Mouse (Mus musculus): Measurements from ENCODE around the gene Olfr69. TPM values are rescaled to one million over a fixed set of nuclear protein-coding genes. Genes with fewer than 3 reads are reported as not detected.

Olfr69 gene
- polyA plus RNA-seq (2014; fragmentation: Illumina TruSeq; extraction: RNeasy Lipid Tissue Mini Kit (QIAGEN cat#74804); ENCODE audit: low read depth, low replicate concordance) = not detected

GRCm38 (mm10) chr7:103771494-103771893 is at the start of gene Olfr69:
Gene Olfr69, minus strand, starts transcription at chr7:103771594.

GRCm38 (mm10) chr7:103813766-103814165 is 42.4 kb upstream of the Olfr69 start, which contains the start of gene Hbb-bt:
Gene Hbb-bt, minus strand, starts transcription at chr7:103813996.

DNA sequence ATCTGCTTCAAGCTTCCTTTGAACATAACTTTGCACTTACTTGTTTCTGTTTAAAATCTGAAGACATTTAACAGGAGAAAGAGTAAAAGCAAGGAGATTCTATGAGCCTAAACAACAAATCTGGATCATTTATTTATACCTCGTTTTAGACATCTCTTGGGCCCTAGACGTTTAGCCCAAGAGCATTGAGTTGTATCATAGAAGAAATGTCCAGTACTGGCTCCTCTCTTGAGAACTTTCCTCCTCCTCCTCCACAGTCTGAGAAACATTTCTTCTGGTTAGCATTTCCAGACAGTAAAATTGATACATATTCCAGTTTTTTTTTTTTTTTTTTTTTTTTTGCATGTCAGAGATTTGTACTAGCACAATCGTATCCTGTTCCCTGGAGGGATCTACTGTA is 20.3 kb upstream of the Olfr69 start, which contains the start of gene Olfr67:
Gene Olfr67 (minus strand): TSS at position 101 of the 400 bp plus-strand sequence.

DNA sequence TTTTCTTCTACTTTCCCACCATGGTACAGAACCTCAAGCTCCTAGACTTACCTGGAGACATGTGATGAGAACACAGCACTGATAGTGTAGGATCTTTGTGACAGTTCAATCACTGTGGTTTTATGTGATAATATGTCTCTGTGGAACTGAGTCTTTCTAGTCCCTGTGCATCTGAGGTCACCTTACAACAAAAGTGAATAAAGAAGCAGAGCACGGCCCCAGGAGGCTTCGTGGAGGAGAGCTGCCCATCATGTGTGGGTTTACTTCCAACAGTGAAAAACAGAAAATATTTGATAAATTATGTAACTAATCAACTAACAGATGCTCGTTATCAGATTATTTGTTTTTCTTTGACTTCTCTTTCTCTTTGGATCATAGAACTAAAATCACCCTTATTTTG is 8.2 kb upstream of the Olfr69 start, which contains the start of gene Olfr68:
Gene Olfr68 (minus strand): TSS at position 101 of the 400 bp plus-strand sequence.

DNA sequence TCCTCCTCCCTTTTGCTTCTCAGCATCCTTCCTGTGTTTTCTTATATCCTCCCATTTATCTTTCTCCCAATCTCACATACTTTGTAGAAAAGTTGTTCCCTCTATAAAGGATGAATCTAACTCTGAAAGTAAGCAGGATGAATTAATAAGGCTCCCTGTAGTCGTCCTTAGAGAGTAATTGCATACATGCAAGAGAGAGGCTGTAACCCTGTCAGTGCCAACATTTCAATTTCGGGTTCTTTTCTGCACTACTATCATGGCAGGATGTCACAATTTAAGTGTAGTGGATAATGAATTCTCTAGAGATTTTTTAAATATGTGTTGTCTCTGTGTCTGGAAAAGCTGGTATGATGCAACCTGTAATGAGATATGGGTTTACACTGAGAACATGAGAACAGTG is 14.2 kb downstream of the Olfr69 start, which contains the start of gene Olfr630:
Gene Olfr630 (minus strand): TSS at position 101 of the 400 bp plus-strand sequence.

DNA sequence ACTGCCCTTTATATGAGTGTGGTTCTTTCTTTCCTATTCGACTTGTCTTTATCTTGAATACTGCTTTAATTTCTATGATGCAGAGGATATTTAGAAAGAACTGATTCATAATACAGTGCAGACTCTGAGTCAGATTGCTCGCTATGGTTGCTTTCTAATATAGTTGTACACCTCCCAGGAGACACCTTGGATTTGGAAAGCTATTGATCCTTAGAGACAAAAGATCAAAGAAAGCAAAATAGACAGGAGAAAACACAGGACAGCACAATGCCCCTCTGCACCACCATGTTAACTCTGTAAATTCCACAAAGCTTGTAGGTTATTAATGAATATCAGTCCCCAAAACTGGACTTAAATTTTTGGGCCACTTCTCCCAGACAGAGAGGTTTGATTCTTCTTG is 26.6 kb downstream of the Olfr69 start, which contains the start of gene Olfr629:
Gene Olfr629 (minus strand): TSS at position 101 of the 400 bp plus-strand sequence.

GRCm38 (mm10) chr7:103730074-103730473 is 41.3 kb downstream of the Olfr69 start, which contains the start of gene Olfr628:
Gene Olfr628, plus strand, starts transcription at chr7:103730374.

Other genes starting within 250 kb of the Olfr69 start
- gene Olfr612, start 228.9 kb downstream of the Olfr69 start, polyA plus RNA-seq (2014; fragmentation: Illumina TruSeq; extraction: RNeasy Lipid Tissue Mini Kit (QIAGEN cat#74804); ENCODE audit: low read depth, low replicate concordance) = not detected
- gene Olfr613, start 223.5 kb downstream of the Olfr69 start, polyA plus RNA-seq (2014; fragmentation: Illumina TruSeq; extraction: RNeasy Lipid Tissue Mini Kit (QIAGEN cat#74804); ENCODE audit: low read depth, low replicate concordance) = not detected
- gene Olfr615, start 215.5 kb downstream of the Olfr69 start, polyA plus RNA-seq (2014; fragmentation: Illumina TruSeq; extraction: RNeasy Lipid Tissue Mini Kit (QIAGEN cat#74804); ENCODE audit: low read depth, low replicate concordance) = not detected
- not detected for gene Olfr616, start 202.5 kb downstream of the Olfr69 start, polyA plus RNA-seq (2014; fragmentation: Illumina TruSeq; extraction: RNeasy Lipid Tissue Mini Kit (QIAGEN cat#74804); ENCODE audit: low read depth, low replicate concordance)
- gene Olfr617, start 198.5 kb downstream of the Olfr69 start, polyA plus RNA-seq (2014; fragmentation: Illumina TruSeq; extraction: RNeasy Lipid Tissue Mini Kit (QIAGEN cat#74804); ENCODE audit: low read depth, low replicate concordance) = not detected
- not detected for gene Olfr618, start 181.5 kb downstream of the Olfr69 start, polyA plus RNA-seq (2014; fragmentation: Illumina TruSeq; extraction: RNeasy Lipid Tissue Mini Kit (QIAGEN cat#74804); ENCODE audit: low read depth, low replicate concordance)
- gene Olfr619, start 171.0 kb downstream of the Olfr69 start, polyA plus RNA-seq (2014; fragmentation: Illumina TruSeq; extraction: RNeasy Lipid Tissue Mini Kit (QIAGEN cat#74804); ENCODE audit: low read depth, low replicate concordance) = not detected
- not detected for gene Olfr620, start 159.1 kb downstream of the Olfr69 start, polyA plus RNA-seq (2014; fragmentation: Illumina TruSeq; extraction: RNeasy Lipid Tissue Mini Kit (QIAGEN cat#74804); ENCODE audit: low read depth, low replicate concordance)
- not detected for gene Olfr622, start 128.9 kb downstream of the Olfr69 start, polyA plus RNA-seq (2014; fragmentation: Illumina TruSeq; extraction: RNeasy Lipid Tissue Mini Kit (QIAGEN cat#74804); ENCODE audit: low read depth, low replicate concordance)
- not detected for gene Olfr623, start 107.9 kb downstream of the Olfr69 start, polyA plus RNA-seq (2014; fragmentation: Illumina TruSeq; extraction: RNeasy Lipid Tissue Mini Kit (QIAGEN cat#74804); ENCODE audit: low read depth, low replicate concordance)
- gene Olfr624, start 100.4 kb downstream of the Olfr69 start, polyA plus RNA-seq (2014; fragmentation: Illumina TruSeq; extraction: RNeasy Lipid Tissue Mini Kit (QIAGEN cat#74804); ENCODE audit: low read depth, low replicate concordance) = 0.38 TPM
- gene Olfr625-ps1, start 88.9 kb downstream of the Olfr69 start, polyA plus RNA-seq (2014; fragmentation: Illumina TruSeq; extraction: RNeasy Lipid Tissue Mini Kit (QIAGEN cat#74804); ENCODE audit: low read depth, low replicate concordance) = not detected
- not detected for gene Olfr243, start 56.9 kb downstream of the Olfr69 start, polyA plus RNA-seq (2014; fragmentation: Illumina TruSeq; extraction: RNeasy Lipid Tissue Mini Kit (QIAGEN cat#74804); ENCODE audit: low read depth, low replicate concordance)
- not detected for gene Olfr628, start 41.2 kb downstream of the Olfr69 start, polyA plus RNA-seq (2014; fragmentation: Illumina TruSeq; extraction: RNeasy Lipid Tissue Mini Kit (QIAGEN cat#74804); ENCODE audit: low read depth, low replicate concordance)
- not detected for gene Olfr629, start 26.7 kb downstream of the Olfr69 start, polyA plus RNA-seq (2014; fragmentation: Illumina TruSeq; extraction: RNeasy Lipid Tissue Mini Kit (QIAGEN cat#74804); ENCODE audit: low read depth, low replicate concordance)
- gene Olfr630, start 14.3 kb downstream of the Olfr69 start, polyA plus RNA-seq (2014; fragmentation: Illumina TruSeq; extraction: RNeasy Lipid Tissue Mini Kit (QIAGEN cat#74804); ENCODE audit: low read depth, low replicate concordance) = not detected
- not detected for gene Olfr68, start 8.1 kb upstream of the Olfr69 start, polyA plus RNA-seq (2014; fragmentation: Illumina TruSeq; extraction: RNeasy Lipid Tissue Mini Kit (QIAGEN cat#74804); ENCODE audit: low read depth, low replicate concordance)
- not detected for gene Olfr67, start 20.2 kb upstream of the Olfr69 start, polyA plus RNA-seq (2014; fragmentation: Illumina TruSeq; extraction: RNeasy Lipid Tissue Mini Kit (QIAGEN cat#74804); ENCODE audit: low read depth, low replicate concordance)
- 7.9 TPM for gene Hbb-bt, start 42.4 kb upstream of the Olfr69 start, polyA plus RNA-seq (2014; fragmentation: Illumina TruSeq; extraction: RNeasy Lipid Tissue Mini Kit (QIAGEN cat#74804); ENCODE audit: low read depth, low replicate concordance)
- 125 TPM for gene Hbb-bs, start 56.5 kb upstream of the Olfr69 start, polyA plus RNA-seq (2014; fragmentation: Illumina TruSeq; extraction: RNeasy Lipid Tissue Mini Kit (QIAGEN cat#74804); ENCODE audit: low read depth, low replicate concordance)
- gene Hbb-bh2, start 68.9 kb upstream of the Olfr69 start, polyA plus RNA-seq (2014; fragmentation: Illumina TruSeq; extraction: RNeasy Lipid Tissue Mini Kit (QIAGEN cat#74804); ENCODE audit: low read depth, low replicate concordance) = not detected
- not detected for gene Hbb-bh1, start 71.6 kb upstream of the Olfr69 start, polyA plus RNA-seq (2014; fragmentation: Illumina TruSeq; extraction: RNeasy Lipid Tissue Mini Kit (QIAGEN cat#74804); ENCODE audit: low read depth, low replicate concordance)
- gene Hbb-y, start 81.6 kb upstream of the Olfr69 start, polyA plus RNA-seq (2014; fragmentation: Illumina TruSeq; extraction: RNeasy Lipid Tissue Mini Kit (QIAGEN cat#74804); ENCODE audit: low read depth, low replicate concordance) = not detected
- gene Olfr66, start 114.7 kb upstream of the Olfr69 start, polyA plus RNA-seq (2014; fragmentation: Illumina TruSeq; extraction: RNeasy Lipid Tissue Mini Kit (QIAGEN cat#74804); ENCODE audit: low read depth, low replicate concordance) = not detected
- not detected for gene Olfr64, start 122.9 kb upstream of the Olfr69 start, polyA plus RNA-seq (2014; fragmentation: Illumina TruSeq; extraction: RNeasy Lipid Tissue Mini Kit (QIAGEN cat#74804); ENCODE audit: low read depth, low replicate concordance)
- gene Olfr65, start 131.9 kb upstream of the Olfr69 start, polyA plus RNA-seq (2014; fragmentation: Illumina TruSeq; extraction: RNeasy Lipid Tissue Mini Kit (QIAGEN cat#74804); ENCODE audit: low read depth, low replicate concordance) = not detected
- gene Olfr631, start 157.2 kb upstream of the Olfr69 start, polyA plus RNA-seq (2014; fragmentation: Illumina TruSeq; extraction: RNeasy Lipid Tissue Mini Kit (QIAGEN cat#74804); ENCODE audit: low read depth, low replicate concordance) = not detected
- gene Olfr632, start 162.8 kb upstream of the Olfr69 start, polyA plus RNA-seq (2014; fragmentation: Illumina TruSeq; extraction: RNeasy Lipid Tissue Mini Kit (QIAGEN cat#74804); ENCODE audit: low read depth, low replicate concordance) = not detected
- gene Olfr633, start 172.8 kb upstream of the Olfr69 start, polyA plus RNA-seq (2014; fragmentation: Illumina TruSeq; extraction: RNeasy Lipid Tissue Mini Kit (QIAGEN cat#74804); ENCODE audit: low read depth, low replicate concordance) = not detected
- not detected for gene Olfr635, start 199.6 kb upstream of the Olfr69 start, polyA plus RNA-seq (2014; fragmentation: Illumina TruSeq; extraction: RNeasy Lipid Tissue Mini Kit (QIAGEN cat#74804); ENCODE audit: low read depth, low replicate concordance)
- gene Olfr638, start 227.2 kb upstream of the Olfr69 start, polyA plus RNA-seq (2014; fragmentation: Illumina TruSeq; extraction: RNeasy Lipid Tissue Mini Kit (QIAGEN cat#74804); ENCODE audit: low read depth, low replicate concordance) = not detected
- gene Olfr639, start 245.7 kb upstream of the Olfr69 start, polyA plus RNA-seq (2014; fragmentation: Illumina TruSeq; extraction: RNeasy Lipid Tissue Mini Kit (QIAGEN cat#74804); ENCODE audit: low read depth, low replicate concordance) = not detected

Data from sigmoid colon, adult 10 weeks (tissue).